Mouse (Mus musculus) forebrain, postnatal 0 days (tissue): ENCODE measurements at regions not wholly inside any gene's neighbourhood (a gene's known extent, or its start where the extent isn't known, plus 50 kb on each side); places are given as distances from the start of the nearest gene placed in this dataset.
"Not testable (repeated sequence)": the region's sequence is repeated elsewhere in the genome, so short reads cannot be mapped to it uniquely, and the experiment has no call there.

Experiments
- ATAC-seq: fragments of 200-750 bp; cut with Nextera tagmentation; 2 replicates; pipeline ENCODE4 v1.8.0; 2017; ENCODE audit warnings: mild to moderate bottlenecking, moderate library complexity
- DNase-seq: peaks from one replicate; pipeline ENCODE4 v3.0.0-alpha.2; 2015
- H3K27ac ChIP-seq: fragments of 300-500 bp; sonication (generic); 2 replicates; pipeline ENCODE4 v1.5.1; 2014; ENCODE audit warnings: low read depth, mild to moderate bottlenecking, antibody characterized with exemption, low read length, moderate library complexity, mixed read lengths
- H3K27me3 ChIP-seq: fragments of 300-500 bp; sonication (generic); 2 replicates; pipeline ENCODE4 v1.6.1; 2014; ENCODE audit warnings: mild to moderate bottlenecking, low read length, mixed read lengths; ENCODE audit not compliant: insufficient read depth
- H3K36me3 ChIP-seq: fragments of 300-500 bp; sonication (generic); 2 replicates; pipeline ENCODE4 v1.6.1; 2014; ENCODE audit warnings: mild to moderate bottlenecking, moderate library complexity; ENCODE audit not compliant: insufficient read depth
- H3K4me1 ChIP-seq: fragments of 300-500 bp; sonication (generic); 2 replicates; pipeline ENCODE4 v1.6.1; 2014; ENCODE audit warnings: antibody characterized with exemption; ENCODE audit not compliant: insufficient read depth
- H3K4me2 ChIP-seq: fragments of 300-500 bp; sonication (generic); 2 replicates; pipeline ENCODE4 v1.6.1; 2014; ENCODE audit warnings: low read depth, mild to moderate bottlenecking, moderate library complexity
- H3K4me3 ChIP-seq: fragments of 300-500 bp; sonication (generic); 2 replicates; pipeline ENCODE4 v1.5.1; 2014; ENCODE audit warnings: low read depth, low read length, mixed read lengths
- H3K9ac ChIP-seq: fragments of 300-500 bp; sonication (generic); 2 replicates; pipeline ENCODE4 v1.6.1; 2014; ENCODE audit warnings: mild to moderate bottlenecking
- H3K9me3 ChIP-seq: fragments of 300-500 bp; sonication (generic); 2 replicates; pipeline ENCODE4 v1.6.1; 2016; ENCODE audit warnings: low read length
- CTCF ChIP-seq: sonication (generic); IDR thresholded peaks from 2 replicates; pipeline ENCODE4 v1.5.1; 2016; ENCODE audit warnings: antibody characterized with exemption, control low read depth, low read depth
- WGBS: fragments of 180-500 bp; shearing (Covaris S2); extraction: QIAGEN DNeasy Blood & Tissue Kit; methylation state at CpG from one replicate; pipeline ENCODE4 v1.1.7; 2014; 5-methylcytosine and 5-hydroxymethylcytosine counted together

GRCm38 (mm10) chr3:152040751-152041150, 125.3 kb downstream of the Gipc2 start:
- H3K4me3 ChIP-seq: no peak overlapping the region
- no peak overlapping the region for H3K4me2 ChIP-seq
- H3K36me3 ChIP-seq: no peaks in the 10 kb centered on the region
- WGBS: 87% methylated on average over 5 of the region's 5 CpGs
- no peak overlapping the region for H3K27ac ChIP-seq
- DNase-seq: no peak
- H3K9ac ChIP-seq: no peak overlapping the region
- no peaks in the 10 kb centered on the region for H3K27me3 ChIP-seq
- no peaks in the 10 kb centered on the region for H3K9me3 ChIP-seq
- no peak for ATAC-seq
- no peak for TF ChIP-seq CTCF
- H3K4me1 ChIP-seq: no peaks in the 10 kb centered on the region

GRCm38 (mm10) chr3:152036819-152037218, 129.2 kb downstream of the Gipc2 start:
- not testable (repeated sequence) for H3K27ac ChIP-seq, H3K9me3 ChIP-seq, H3K4me3 ChIP-seq, ATAC-seq, H3K4me2 ChIP-seq, H3K9ac ChIP-seq, H3K36me3 ChIP-seq, H3K27me3 ChIP-seq, H3K4me1 ChIP-seq, DNase-seq
- WGBS: 91% methylated on average over 5 of the region's 5 CpGs

- no peak for DNase-seq
- H3K4me3 ChIP-seq: no peak overlapping the region
These were observed 130.6 kb downstream of the Gipc2 start for GRCm38 (mm10) chr3:152035416-152035815.

GRCm38 (mm10) chr3:152034686-152035085, 131.3 kb downstream of the Gipc2 start:
- Histone ChIP-seq H3K4me1 (no peaks in the 10 kb centered on the region), H3K36me3 (no peaks in the 10 kb centered on the region), H3K27me3 (no peaks in the 10 kb centered on the region), H3K4me2 (no peak overlapping the region), H3K27ac (no peak overlapping the region), H3K9ac (no peak overlapping the region), H3K9me3 (no peaks in the 10 kb centered on the region), H3K4me3 (no peak overlapping the region)
- no peak for ATAC-seq
- TF ChIP-seq CTCF: 0 out of 2 replicates have a peak, but pooled peaks have one; percentile 12
- no peak for DNase-seq
- WGBS: 84% methylated on average over 10 of the region's 10 CpGs

More at GRCm38 (mm10) chr3:152035416-152035815, 130.6 kb downstream of the Gipc2 start:
- WGBS: 79% methylated on average over 5 of the region's 5 CpGs
- Histone ChIP-seq H3K36me3 (no peaks in the 10 kb centered on the region), H3K27ac (no peak overlapping the region), H3K4me2 (no peak overlapping the region), H3K9me3 (no peaks in the 10 kb centered on the region), H3K27me3 (no peaks in the 10 kb centered on the region), H3K9ac (no peak overlapping the region), H3K4me1 (no peaks in the 10 kb centered on the region)
- ATAC-seq: no peak
- TF ChIP-seq CTCF: no peak

- H3K27me3 ChIP-seq: no peaks in the 10 kb centered on the region
- H3K27ac ChIP-seq: no peak overlapping the region
- no peaks in the 10 kb centered on the region for H3K4me1 ChIP-seq
- 75% methylated on average over 2 of the region's 2 CpGs for WGBS
- H3K9me3 ChIP-seq: no peaks in the 10 kb centered on the region
- DNase-seq: no peak
- no peak overlapping the region for H3K4me3 ChIP-seq
- H3K4me2 ChIP-seq: no peak overlapping the region
- H3K36me3 ChIP-seq: no peaks in the 10 kb centered on the region
- TF ChIP-seq CTCF: no peak
- H3K9ac ChIP-seq: no peak overlapping the region
- no peak for ATAC-seq
These were observed 131.8 kb downstream of the Gipc2 start for GRCm38 (mm10) chr3:152034221-152034620.

GRCm38 (mm10) chr3:152032663-152033318, 133.2 kb downstream of the Gipc2 start:
- Histone ChIP-seq H3K4me2 (no peak overlapping the region), H3K9ac (no peak overlapping the region), H3K4me3 (no peak overlapping the region), H3K27me3 (no peaks in the 10 kb centered on the region), H3K27ac (no peak overlapping the region), H3K36me3 (no peaks in the 10 kb centered on the region), H3K4me1 (no peaks in the 10 kb centered on the region), H3K9me3 (no peaks in the 10 kb centered on the region)
- ATAC-seq: no peak
- no peak for TF ChIP-seq CTCF
- WGBS: 68% methylated on average over 3 of the region's 3 CpGs
- DNase-seq: no peak

- Histone ChIP-seq H3K36me3 (no peaks in the 10 kb centered on the region), H3K4me3 (no peak overlapping the region), H3K4me2 (no peak overlapping the region), H3K27ac (no peak overlapping the region), H3K9ac (no peak overlapping the region), H3K27me3 (no peaks in the 10 kb centered on the region), H3K9me3 (no peaks in the 10 kb centered on the region), H3K4me1 (no peaks in the 10 kb centered on the region)
- DNase-seq (no peak), ATAC-seq (no peak)
- WGBS: 78% methylated on average over 1 of the region's 1 CpGs
- TF ChIP-seq CTCF: no peak
These were observed 137.3 kb downstream of the Gipc2 start for GRCm38 (mm10) chr3:152028695-152029094.
